Mouse (Mus musculus) liver, embryonic 14.5 days (tissue): ENCODE measurements around the gene Eml5. TPM values are rescaled to one million over a fixed set of nuclear protein-coding genes. Genes with fewer than 3 reads are reported as not detected.

ENCODE experiments used
- ATAC-seq: fragments of 200-750 bp; cut with Nextera tagmentation; 2 replicates; pipeline ENCODE4 v1.8.0; 2017; ENCODE audit warnings: moderate number of reproducible peaks, mild to moderate bottlenecking, moderate library complexity; ENCODE audit not compliant: insufficient read depth
- DNase-seq, 3 experiments: peaks; one replicate each; pipeline ENCODE4 v3.0.0-alpha.2; 2012 to 2013; ENCODE audit warnings: low read depth in 3 of 3, low spot score in 3 of 3
- H3K27ac ChIP-seq: fragments of 300-500 bp; sonication (generic); 2 replicates; pipeline ENCODE4 v1.5.1; 2014; ENCODE audit warnings: moderate library complexity, mild to moderate bottlenecking, control low read depth, inconsistent platforms
- H3K27me3 ChIP-seq: fragments of 300-500 bp; sonication (generic); 2 replicates; pipeline ENCODE4 v1.6.1; 2014; ENCODE audit warnings: mild to moderate bottlenecking, low read length, moderate library complexity; ENCODE audit not compliant: control insufficient read depth, insufficient read depth
- H3K36me3 ChIP-seq: fragments of 300-500 bp; sonication (generic); replicated peaks from 2 replicates; pipeline ENCODE4 v1.6.1; 2014; ENCODE audit warnings: low read depth; ENCODE audit not compliant: control insufficient read depth, insufficient read depth
- H3K4me1 ChIP-seq, 2 experiments: fragments of 200-500 bp in 1 of 2; fragments of 300-500 bp in 1 of 2; sonication (generic) in 1 of 2; replicated peaks; 2 replicates each; pipeline ENCODE4 v1.6.1; 2012 to 2014; ENCODE audit warnings: antibody characterized with exemption in 1 of 2, inconsistent platforms in 1 of 2, low read length in 1 of 2; ENCODE audit not compliant: control insufficient read depth in 2 of 2, insufficient read depth in 2 of 2
- H3K4me2 ChIP-seq: fragments of 300-500 bp; sonication (generic); 2 replicates; pipeline ENCODE4 v1.6.1; 2014; ENCODE audit warnings: low read depth, mild to moderate bottlenecking, control low read depth, moderate library complexity
- H3K4me3 ChIP-seq, 2 experiments: fragments of 200-500 bp in 1 of 2; fragments of 300-500 bp in 1 of 2; sonication (generic) in 1 of 2; 2 replicates each; pipeline ENCODE4 v1.5.1; 2012 to 2014; ENCODE audit warnings: low read depth in 2 of 2, low read length in 2 of 2, mild to moderate bottlenecking in 2 of 2, control low read depth in 1 of 2, inconsistent platforms in 1 of 2, moderate library complexity in 1 of 2; ENCODE audit not compliant: insufficient read depth in 1 of 2
- H3K9ac ChIP-seq: fragments of 300-500 bp; sonication (generic); replicated peaks from 2 replicates; pipeline ENCODE4 v1.6.1; 2014; ENCODE audit warnings: mild to moderate bottlenecking, control low read depth, moderate library complexity
- H3K9me3 ChIP-seq: fragments of 300-500 bp; sonication (generic); 2 replicates; pipeline ENCODE4 v1.6.1; 2016; ENCODE audit warnings: low read length, mixed read lengths; ENCODE audit not compliant: control insufficient read depth
- CTCF ChIP-seq: IDR thresholded peaks from 2 replicates; pipeline ENCODE4 v1.5.1; 2016; ENCODE audit warnings: antibody characterized with exemption, low read depth, control low read depth
- EP300 ChIP-seq: IDR thresholded peaks from 2 replicates; pipeline ENCODE4 v1.6.1; 2016; ENCODE audit warnings: antibody characterized with exemption, low read depth
- WGBS: fragments of 180-500 bp; shearing (Covaris S2); extraction: QIAGEN DNeasy Blood & Tissue Kit; methylation state at CpG from one replicate; pipeline ENCODE4 v1.1.7; 2014; ENCODE audit not compliant: insufficient replicate concordance; 5-methylcytosine and 5-hydroxymethylcytosine counted together
- polyA plus RNA-seq, 2 experiments: library from polyadenylated mRNA; depleted of rRNA in 1 of 2; stranded (reverse) in 1 of 2; unstranded in 1 of 2; fragments of >200 nt; fragmentation: Nextera tagmentation in 1 of 2; extraction: Ambion mirVana in 1 of 2; gene quantifications; 2 replicates each; pipeline versions ENCODE4 v1.2.1 to v1.2.3; 2012 to 2014

The Eml5 gene
- polyA plus RNA-seq (2012; rRNA removed) (0.74 and 1.1 TPM in 2 replicates), polyA plus RNA-seq (2014; fragmentation: Nextera tagmentation; extraction: Ambion mirVana) (0.22 and 0.71 TPM in 2 replicates)

GRCm38 (mm10) chr12:98900881-98901801 is at the start of gene Eml5:
Gene Eml5 (minus strand): TSS chr12:98901484.
- ATAC-seq (peak; percentile 96), DNase-seq (peak; percentile 52 to 57 (median 56))
- Histone ChIP-seq H3K9me3 (no peaks in the 10 kb centered on the region), H3K4me3 (peak within 1 kb of the TSS; percentile 53 to 71), H3K4me1 (no peaks in the 10 kb centered on the region), H3K4me2 (peak within 1 kb of the TSS; percentile 84), H3K9ac (peak within 1 kb of the TSS; percentile 40), H3K27me3 (peaks cover 22% of the 10 kb centered on the region), H3K27ac (no peak within 1 kb of the TSS), H3K36me3 (no peaks in the 10 kb centered on the region)
- WGBS: 1% methylated on average over 75 of the region's 101 CpGs
- TF ChIP-seq CTCF (no peak), EP300 (no peak)

- Histone ChIP-seq H3K4me1 (no peaks in the 10 kb centered on the region), H3K27ac (no peak overlapping the region), H3K36me3 (no peaks in the 10 kb centered on the region), H3K9ac (no peak overlapping the region), H3K4me2 (no peak overlapping the region), H3K9me3 (no peaks in the 10 kb centered on the region), H3K4me3 (no peak overlapping the region), H3K27me3 (no peaks in the 10 kb centered on the region)
- no peak for DNase-seq
- 58% methylated on average over 1 of the region's 1 CpGs for WGBS
- ATAC-seq: no peak
- no peak for TF ChIP-seq EP300
- no peak for TF ChIP-seq CTCF
Observed at GRCm38 (mm10) chr12:98932856-98933255, 31.6 kb upstream of the Eml5 start.

GRCm38 (mm10) chr12:98932441-98932840 is 31.2 kb upstream of the Eml5 start:
- no peak overlapping the region for H3K9ac ChIP-seq
- 66% methylated on average over 4 of the region's 4 CpGs for WGBS
- DNase-seq: no peak

GRCm38 (mm10) chr12:98931174-98931573 is 29.9 kb upstream of the Eml5 start:
- TF ChIP-seq EP300 (no peak), CTCF (no peak)
- H3K4me1 ChIP-seq: no peaks in the 10 kb centered on the region
- no peaks in the 10 kb centered on the region for H3K9me3 ChIP-seq
- no peak overlapping the region for H3K27ac ChIP-seq
- no peaks in the 10 kb centered on the region for H3K27me3 ChIP-seq
- H3K4me3 ChIP-seq: no peak overlapping the region
- WGBS: 69% methylated on average over 4 of the region's 4 CpGs
- H3K4me2 ChIP-seq: no peak overlapping the region
- DNase-seq (no peak), ATAC-seq (no peak)
- no peak overlapping the region for H3K9ac ChIP-seq
- no peaks in the 10 kb centered on the region for H3K36me3 ChIP-seq

More at GRCm38 (mm10) chr12:98932441-98932840, 31.2 kb upstream of the Eml5 start:
- Histone ChIP-seq H3K9me3 (no peaks in the 10 kb centered on the region), H3K4me2 (no peak overlapping the region), H3K36me3 (no peaks in the 10 kb centered on the region), H3K27me3 (no peaks in the 10 kb centered on the region), H3K4me1 (no peaks in the 10 kb centered on the region), H3K4me3 (no peak overlapping the region), H3K27ac (no peak overlapping the region)
- no peak for ATAC-seq
- TF ChIP-seq EP300 (no peak), CTCF (no peak)

GRCm38 (mm10) chr12:98920194-98920991 is 19.1 kb upstream of the Eml5 start, which contains the start of gene Ttc8:
Gene Ttc8 (plus strand): TSS chr12:98920574.
- H3K9me3 ChIP-seq: no peaks in the 10 kb centered on the region
- no peak within 1 kb of the TSS for H3K27ac ChIP-seq
- H3K4me1 ChIP-seq: peaks cover 0 to 2% of the 10 kb centered on the region in 2 experiments; a peak in 1 of 4 replicates
- TF ChIP-seq CTCF: no peak
- TF ChIP-seq EP300: no peak
- H3K9ac ChIP-seq: no peak within 1 kb of the TSS
- DNase-seq: peak; percentile 32 to 47 (median 37)
- WGBS: 1% methylated on average over 35 of the region's 35 CpGs
- peak; percentile 96 for ATAC-seq
- peak within 1 kb of the TSS; percentile 64 to 81 for H3K4me3 ChIP-seq
- peak within 1 kb of the TSS; percentile 70 for H3K4me2 ChIP-seq
- H3K27me3 ChIP-seq: peaks cover 2% of the 10 kb centered on the region; the same call in 1 of the 2 replicates
- no peaks in the 10 kb centered on the region for H3K36me3 ChIP-seq
